Mouse (Mus musculus): ENCODE measurements at regions not wholly inside any gene's neighbourhood (a gene's known extent, or its start where the extent isn't known, plus 50 kb on each side); places are given as distances from the start of the nearest gene placed in this dataset.

DNA sequence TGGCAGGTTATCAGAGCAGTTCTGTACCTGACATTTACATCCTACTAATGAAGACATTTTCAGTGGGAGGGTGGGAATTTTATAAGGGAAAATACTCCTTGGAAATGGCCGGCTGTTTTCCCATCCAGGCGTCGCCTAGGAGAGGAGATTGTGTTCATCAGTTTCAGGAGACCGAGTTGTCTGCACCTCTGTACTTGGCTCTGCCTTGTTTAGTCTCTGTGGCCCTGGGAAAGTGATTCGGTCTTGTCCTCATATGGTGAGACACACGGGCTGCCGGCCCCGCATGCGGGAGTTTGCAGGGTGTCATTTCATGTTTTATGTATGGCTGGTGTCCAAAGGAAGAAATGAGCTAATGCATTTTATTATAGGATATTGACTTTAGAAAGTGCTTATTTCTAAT lies 287.9 kb downstream of the Cd109 start:
- CTCF ChIA-PET, result no interaction called here

DNA sequence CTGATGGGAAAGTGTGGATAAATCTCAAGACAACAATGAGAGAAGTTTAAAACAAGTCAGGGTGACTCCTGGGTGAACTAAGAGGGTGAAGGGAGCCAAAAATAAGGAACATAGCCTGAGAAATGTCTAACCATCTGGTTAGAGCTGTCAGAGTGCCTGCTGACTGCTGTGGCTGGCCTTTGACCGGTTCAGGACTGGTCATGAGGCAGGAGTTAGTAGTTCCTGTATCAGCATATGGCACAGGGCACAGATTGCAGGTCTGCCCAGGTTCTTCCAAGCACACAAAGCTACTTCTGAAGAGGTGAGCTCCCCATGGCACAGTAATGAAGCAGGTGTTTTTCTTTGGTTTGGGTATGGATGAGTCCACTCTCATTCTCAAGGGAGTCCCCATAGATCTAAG lies 302.0 kb downstream of the Cd109 start:
- CTCF ChIA-PET, result no interaction called here

DNA sequence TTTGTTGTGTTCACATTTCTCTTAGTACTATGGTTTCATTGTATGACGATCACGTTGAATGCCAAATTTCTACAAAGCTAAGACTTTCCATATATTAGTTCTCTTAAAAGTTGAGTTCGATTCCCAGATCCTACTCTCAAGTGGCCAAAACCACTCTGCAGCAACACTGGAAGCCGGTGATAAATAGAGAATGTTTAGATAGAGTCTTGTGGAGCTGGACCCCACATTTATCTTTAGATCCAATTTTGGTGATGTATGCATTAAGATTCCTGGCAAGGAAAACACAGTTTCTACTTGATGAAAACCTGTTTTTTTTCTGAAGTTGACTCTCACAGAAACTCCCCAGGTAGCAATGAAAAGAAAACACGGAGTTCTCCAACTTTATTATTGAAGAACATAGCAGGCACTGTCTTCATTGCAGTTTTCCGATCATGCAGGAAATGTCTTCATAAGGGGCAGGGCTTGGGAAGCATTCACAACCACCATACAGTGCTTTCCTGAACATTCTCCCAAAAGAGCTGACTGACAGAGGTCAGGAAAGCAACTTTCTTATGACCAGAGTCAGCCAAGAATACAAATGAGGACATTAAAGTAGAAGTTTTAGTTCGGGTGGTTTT lies 310.7 kb downstream of the Cd109 start:
- CTCF ChIA-PET, result no interaction called here

DNA sequence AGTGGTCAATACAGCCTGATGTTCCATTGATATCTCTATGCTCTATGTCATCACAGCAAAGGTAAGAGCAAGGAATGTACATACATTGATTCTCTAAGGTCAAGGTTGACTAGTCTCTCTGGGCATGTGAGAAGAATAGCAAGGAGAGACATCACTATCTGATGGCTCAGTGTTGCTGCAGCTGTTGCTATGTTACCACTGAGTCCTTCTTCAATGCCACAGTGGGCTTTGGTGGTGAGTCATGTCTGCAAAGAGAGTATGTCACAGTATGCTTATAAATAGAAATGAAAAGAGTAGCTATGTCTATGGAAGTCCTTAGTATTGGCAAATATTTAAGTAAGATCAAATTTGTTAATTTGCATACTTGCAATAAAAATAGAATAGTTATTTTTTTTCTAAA lies 326.3 kb downstream of the Cd109 start:
- CTCF ChIA-PET, result no interaction called here

DNA sequence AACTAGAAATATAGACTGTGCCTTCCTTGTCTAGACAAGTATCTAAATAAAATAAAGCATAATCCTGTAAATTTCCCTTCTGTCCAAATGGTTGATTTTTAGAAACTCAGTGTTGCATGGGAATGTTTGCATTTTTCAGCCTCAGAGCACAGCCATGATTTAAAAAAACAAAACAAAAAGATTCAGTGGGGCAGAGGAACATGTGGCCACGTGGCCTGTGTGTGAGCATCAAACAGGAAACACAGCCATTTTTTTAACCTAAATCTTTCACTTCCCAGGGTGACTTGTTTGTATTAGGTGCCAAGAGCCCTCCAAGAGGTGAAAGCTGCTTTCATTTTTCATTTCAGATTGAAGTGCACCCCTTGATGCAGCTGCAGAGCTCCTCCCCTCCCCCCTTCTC lies 349.5 kb downstream of the Cd109 start:
- CTCF ChIA-PET, result no interaction called here

DNA sequence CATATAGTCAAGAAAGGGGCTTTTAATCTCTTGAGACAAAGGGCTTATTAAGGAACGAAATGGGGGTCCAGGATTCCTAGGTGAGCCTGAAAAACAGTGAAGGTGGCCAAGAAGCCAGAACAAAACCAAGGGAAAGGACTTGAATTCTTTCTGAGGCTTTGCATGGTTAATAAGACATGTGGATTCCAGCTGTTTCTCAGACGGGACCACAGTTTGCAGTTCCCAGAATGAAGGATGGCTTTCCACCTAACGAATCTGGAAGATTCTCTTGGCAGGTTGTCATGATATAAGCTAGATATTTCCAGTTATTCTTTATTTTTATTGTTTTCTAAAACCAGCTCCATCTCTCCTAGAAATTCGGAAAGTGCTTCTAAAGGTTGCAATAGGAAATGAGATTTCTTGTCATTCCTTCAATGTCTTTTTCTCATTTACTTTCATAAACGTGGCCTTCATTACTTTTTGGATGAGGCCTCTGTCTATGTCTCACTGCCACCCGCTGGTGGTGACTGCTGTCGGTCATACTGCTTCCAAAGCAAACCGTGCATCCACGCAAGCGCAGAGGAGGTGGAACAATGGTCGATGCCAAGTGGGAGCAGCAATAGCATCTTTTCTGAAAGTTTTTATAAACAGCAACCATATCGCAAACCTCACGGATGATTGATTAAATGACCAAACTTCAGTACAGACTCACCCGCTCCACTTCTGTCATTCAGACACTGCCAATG lies 350.0 kb downstream of the Cd109 start:
- CTCF ChIA-PET, result no interaction called here

DNA sequence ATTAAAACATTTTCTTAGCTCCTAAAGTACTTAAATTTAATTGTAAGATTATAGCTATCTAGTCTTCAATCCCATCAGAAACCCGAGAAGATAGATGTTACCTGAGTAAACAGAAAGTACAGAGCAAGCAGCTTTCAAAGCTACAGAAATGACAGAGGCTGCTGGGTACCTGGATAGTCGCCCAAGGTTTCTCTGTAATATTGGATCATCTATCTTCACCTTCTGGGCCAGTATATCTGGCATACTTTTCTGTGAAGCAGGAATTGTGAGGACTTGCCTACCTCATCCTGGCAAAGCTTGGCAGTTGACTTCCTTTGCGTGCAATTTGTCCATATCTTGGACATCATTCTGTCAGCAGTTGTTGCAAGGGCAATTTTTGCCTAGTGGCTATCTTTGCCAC lies 356.4 kb downstream of the Cd109 start:
- CTCF ChIA-PET, result no interaction called here

DNA sequence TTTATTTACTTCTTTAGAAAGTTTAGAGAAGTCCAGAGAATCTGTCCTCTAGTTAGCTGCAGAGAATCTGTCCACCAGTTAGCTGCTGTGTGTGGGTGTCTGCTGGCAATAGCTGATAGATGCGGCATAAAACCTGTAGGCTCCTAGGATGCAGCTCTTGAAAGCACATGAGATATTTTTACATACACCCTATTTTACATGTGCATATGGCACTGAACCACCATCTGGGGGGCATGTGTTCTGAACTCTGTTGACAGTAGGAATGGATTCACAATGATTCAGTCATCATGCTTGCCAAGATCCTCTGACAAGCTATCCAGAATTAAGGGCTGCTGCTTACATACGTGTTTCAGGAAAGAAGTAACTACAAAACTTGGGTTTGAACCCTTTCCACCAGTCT lies 368.4 kb downstream of the Cd109 start:
- CTCF ChIA-PET, result no interaction called here

DNA sequence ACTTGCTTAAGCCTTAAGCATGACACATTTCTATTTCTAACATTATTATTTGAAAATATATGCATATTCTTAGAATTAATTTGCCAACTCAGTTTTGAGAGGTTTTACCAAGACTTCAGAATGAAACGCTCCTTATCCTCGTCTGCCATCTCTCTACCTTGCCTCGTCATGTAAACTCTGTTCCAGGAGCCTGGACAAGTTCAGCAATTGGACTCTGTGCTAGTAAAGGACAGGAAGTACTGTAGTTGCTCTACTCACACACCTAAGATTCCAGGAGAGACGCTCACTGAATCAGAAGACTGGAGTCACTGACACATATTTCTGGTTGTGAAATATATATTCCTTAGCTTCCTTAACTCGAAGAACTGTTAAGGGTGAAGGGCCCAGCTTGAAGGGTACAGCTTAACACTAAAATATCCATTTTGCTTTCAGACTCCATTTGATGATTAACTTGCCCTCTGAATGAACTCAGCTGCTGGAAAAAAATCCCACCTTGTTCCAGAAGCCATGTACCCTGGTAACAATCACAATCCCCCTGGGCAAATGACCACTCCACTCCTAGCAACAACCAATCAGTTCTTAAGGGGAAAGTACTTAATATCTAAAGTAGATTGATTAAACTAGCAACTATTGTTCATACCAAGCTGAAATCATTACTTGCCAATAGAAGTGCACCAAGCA lies 370.0 kb downstream of the Cd109 start:
- CTCF ChIA-PET, result no interaction called here

DNA sequence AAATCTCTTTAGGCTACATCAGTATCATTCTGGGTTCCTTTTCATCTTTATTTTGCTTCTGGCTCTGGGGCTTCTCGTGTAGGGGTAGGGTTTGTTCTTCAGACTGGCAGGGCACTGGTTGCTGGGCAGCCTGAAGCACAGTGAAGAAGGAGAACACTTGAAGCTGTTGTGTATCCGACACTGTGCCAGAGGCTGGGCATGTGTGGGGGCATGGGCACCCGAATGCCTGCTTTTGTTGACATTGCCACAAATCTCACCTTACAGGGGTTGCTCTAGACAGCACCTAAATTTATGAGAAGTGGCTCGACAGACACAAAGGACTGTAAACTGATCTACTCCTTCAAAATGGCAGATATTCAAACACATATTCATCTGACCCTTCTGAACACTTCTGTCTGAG lies 376.0 kb downstream of the Cd109 start:
- CTCF ChIA-PET, result no interaction called here

DNA sequence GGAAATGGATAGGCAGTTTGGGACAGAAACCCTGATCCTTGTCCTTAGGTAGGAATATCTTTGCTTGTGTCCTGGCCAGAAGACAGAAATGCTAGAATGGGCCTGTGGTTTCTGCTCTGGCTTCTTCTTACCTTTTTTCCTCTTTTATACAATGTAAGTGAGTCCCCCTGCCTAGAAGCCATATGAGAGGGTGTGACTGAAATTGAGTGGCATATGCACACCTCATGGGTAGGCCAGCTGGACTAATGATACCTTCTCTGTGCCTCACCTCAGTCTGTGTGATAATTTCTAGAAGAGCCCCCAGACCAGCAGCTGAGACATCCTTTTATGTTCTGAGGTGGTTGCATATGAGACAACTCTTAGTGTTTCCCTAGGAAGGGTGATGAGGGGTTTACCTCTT lies 385.7 kb downstream of the Cd109 start:
- CTCF ChIA-PET, result no interaction called here

DNA sequence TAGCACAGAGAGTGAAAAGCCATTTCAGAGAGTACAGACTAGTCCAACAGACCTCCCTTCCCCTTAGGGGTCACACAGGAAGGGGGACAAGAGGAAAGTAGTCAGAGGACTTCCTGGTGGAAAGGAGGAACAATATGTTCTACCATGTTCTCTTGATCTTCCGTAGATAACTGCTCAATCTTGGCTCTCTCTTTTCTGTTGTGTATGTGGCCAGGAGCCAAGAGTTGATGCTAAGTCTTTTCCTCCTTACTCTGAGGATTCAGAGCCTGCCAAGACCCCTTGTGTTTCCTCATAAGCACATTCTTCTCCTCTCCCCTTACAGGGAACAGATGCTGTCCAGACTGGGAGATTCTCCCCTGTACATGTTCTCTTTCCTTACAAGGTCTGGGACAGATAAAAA lies 386.6 kb downstream of the Cd109 start:
- CTCF ChIA-PET, result no interaction called here

DNA sequence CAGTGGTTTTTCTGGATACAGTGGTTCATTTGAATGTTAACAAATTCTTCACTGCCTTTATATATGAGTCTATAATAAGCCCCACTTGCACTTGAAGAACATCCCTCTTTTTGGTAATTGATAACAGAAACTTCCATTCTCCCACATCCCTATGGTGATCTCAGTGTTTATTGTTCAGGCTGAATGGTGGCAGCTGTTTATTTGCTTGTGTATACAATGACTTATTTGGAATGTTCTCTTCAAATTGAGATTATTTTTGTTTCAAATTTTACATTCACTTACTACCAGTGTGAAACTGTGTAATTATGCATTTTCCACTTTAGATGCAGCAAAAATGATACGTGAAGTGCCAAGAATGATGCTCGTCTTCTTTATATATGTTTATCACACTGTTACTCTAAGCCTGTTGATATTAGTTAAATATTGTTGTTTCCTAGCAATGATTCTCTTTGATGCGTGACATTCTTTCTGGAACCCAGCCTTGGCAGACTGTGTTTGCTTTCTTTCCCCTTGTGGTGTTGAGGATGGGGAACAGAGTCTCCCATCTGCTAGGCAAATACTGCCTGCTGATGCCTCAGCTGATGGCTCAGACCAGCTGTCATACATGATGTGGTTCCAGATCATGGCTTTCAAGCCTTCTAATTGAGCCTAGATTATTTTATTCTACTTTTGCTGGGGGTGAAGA lies 389.1 kb downstream of the Cd109 start:
- CTCF ChIA-PET, result no interaction called here

DNA sequence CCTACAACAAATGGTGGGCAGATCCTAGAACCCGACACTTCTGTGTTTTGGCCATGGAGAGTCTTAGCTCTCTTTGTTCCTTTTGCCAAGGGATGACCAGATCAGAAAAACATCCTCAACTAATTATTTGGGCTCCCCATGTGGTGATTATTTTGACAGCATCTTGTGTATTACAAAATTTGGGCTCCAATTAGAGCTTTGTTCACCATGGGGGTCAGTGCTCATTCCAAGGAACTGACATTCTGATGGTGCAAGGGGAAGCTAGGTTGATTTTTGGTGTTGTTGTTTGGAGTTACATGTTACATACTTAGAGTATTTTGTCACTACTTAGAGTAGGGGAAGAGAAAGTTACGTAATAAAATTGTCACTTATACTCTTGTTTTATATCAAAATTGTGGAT lies 406.9 kb downstream of the Cd109 start:
- CTCF ChIA-PET, result no interaction called here

DNA sequence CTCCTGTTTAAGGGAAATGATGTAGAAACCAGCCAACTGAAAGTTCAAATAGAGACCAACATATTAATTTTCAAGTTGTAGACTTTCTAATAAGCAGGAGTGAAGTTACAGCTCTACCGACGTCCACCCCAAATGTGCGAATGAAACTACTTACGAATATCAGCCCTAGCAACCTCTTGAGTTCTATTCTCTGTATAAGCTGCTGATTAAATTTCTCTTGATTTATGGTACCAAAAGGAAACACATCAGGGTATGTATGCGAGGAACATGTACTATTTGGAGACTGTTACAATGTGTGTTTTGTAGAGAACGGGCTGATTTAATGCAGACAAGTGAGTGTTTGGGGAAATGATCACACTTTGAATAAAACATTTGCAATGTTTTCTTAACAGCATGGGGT lies 412.9 kb downstream of the Cd109 start:
- CTCF ChIA-PET, result no interaction called here

DNA sequence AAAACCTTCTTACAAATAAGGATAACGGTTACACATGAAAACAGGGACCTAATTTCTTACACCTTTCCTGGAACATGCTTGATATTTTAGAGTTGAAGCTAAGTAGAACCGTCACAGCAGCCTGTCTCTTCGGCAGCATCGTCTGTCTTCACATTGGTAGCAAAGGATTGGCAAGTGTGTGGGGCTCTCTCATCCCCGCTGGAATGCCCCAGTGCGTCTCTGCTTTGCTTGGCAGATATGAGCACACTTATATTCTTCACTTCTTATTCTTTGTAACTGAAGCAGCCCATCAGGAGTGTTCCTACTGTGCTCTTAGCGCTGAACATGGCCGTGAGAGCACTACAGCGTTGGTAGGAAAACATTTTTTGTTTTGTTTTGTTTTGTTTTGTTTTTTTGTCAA lies 414.1 kb downstream of the Cd109 start:
- CTCF ChIA-PET, result no interaction called here

DNA sequence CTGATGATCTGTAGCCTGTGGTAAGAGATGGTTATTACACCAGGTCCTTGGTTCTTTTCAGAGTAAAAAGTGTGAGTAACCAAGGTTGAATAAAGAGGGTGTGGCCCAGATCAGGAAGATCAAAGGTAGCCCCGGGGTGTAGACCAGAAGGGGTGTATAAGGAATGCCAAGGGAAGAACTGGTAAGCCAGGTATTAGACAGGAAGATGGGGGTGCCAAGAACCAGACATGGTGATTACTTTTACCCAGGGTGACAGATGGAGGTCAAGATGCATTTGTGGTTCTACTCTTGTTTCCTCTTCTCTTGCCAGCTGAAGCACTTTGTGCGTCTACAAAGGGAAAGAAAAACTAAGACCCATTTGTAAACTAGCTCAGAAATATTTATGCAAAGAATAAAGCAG lies 420.3 kb downstream of the Cd109 start:
- CTCF ChIA-PET, result no interaction called here

DNA sequence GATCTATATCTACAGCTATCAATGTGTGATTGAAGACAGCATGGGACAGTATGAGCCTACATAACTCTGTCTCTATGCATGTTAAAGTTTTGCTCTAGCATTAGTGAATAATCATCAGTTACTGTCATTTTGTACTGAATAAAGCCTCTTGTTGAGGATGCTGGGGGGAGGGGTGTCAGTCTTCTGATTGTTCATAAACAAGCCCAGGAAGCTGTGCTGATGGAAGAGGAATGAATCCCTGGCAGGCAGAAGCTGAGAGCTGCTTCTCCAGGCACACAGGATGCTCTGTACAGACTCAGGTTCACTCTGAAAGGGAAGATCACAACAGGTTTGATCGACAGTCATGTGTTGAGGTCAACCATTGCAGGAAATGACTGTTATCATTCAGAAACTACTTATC lies 421.7 kb downstream of the Cd109 start:
- CTCF ChIA-PET, result no interaction called here

DNA sequence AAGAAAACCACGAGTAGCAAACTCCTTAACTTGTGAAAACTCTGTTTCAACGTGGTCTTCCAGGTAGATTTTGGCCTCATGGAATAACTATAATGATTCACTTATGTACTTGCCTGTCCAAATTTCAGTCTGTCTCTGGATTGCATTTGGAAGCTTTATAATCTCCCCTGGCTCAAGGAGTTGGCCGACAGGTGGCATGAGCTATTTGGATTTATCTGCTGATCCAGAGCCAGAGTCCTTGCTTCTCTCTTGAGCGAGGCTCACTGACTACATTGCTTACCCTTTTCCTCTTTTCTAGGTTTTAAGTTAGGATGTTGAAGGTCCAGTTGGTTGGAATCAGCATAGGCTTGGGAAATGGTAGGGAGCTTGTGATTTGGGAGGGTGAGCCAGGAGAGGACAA lies 423.6 kb downstream of the Cd109 start:
- CTCF ChIA-PET, result no interaction called here

DNA sequence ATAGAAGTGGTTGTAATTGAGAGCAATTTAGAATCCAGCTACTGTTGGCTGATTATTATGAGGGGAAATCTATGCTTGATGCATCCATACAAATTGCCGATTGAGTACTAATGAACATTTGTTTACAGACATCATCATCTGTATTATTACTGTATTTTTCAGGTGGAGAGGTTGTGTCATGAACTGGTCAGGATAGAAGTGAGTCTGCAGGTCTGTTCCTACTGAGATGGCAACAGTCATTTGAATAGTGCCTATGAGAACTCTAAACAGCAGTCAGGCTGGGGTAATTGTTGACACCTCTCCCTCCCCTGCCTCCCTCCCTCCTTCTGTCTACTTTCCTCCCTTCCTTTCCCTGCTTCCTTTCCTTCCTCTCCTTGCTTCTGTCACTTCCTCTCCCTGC lies 429.0 kb downstream of the Cd109 start:
- CTCF ChIA-PET, result no interaction called here

DNA sequence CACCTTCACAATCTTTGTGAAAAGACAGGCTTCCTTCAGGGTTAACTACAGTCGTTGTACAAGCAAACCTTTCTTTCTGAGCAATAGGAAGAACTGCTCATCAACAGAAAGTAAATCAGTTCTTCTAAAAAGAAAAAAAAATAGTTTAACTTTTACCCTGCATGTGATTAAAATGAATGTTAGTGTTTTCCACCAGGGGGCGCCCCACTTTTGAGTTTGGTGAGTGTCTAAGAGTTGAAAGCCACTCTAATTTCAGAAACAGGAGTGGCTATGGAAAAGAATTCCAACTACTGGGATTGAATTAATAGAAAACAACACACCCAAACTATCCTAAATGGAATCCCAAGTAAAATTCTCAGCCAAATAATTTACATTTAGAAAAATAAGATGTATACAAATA lies 430.0 kb downstream of the Cd109 start:
- CTCF ChIA-PET, result no interaction called here

DNA sequence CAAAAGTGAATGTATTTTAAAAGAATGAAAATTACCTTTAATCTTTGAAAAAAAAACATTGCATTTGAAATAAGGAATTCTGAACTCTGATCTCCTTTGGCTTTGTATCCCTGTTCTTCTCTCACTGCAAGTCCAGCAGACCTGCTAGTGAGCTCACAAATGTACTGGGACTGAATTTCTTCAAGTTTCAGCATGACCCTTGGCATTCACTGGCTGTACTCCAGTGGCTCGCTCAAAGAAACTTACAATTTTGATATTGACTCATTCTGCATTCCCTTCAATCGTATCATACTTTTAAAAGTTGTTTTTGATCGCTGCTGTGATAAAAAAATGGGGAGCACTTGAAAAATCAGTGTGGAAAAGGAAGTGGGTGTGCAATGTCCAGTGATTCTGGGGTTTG lies 456.6 kb downstream of the Cd109 start:
- CTCF ChIA-PET, result no interaction called here

DNA sequence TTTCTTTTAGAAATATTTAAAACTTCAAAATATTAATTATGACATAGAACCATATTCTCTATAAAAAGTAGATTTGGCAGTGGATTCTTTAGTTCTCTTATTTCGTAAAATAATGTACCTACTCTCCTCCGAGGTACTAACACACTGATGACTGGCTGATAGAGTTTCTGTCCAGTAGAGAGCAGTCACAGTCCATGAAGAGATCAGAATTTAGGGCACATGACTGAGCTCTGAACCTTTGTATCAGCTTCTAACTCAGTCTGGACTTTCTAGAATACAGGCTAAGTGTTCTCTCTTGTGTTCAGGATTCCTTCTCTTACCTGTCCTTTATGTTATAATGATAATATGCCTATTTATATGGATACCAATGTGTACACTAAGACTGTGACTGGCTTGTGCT lies 494.3 kb downstream of the Cd109 start:
- CTCF ChIA-PET, result no interaction called here

All from spleen, embryonic (tissue).